1 mouse cellular context compared by ENCODE assay signal in genomic region chr7:141442199-141442598, GRCm38 (mm10).
TF ChIP-seq lines count a peak whose summit lies in the region.

No protein-coding gene starts in this region.

TF ChIP-seq in MEL, 35 proteins besides CTCF, POLR2A, EP300 and RAD21 (continued from another document):
- TF ChIP-seq UBTF (IDR thresholded peaks at IDR 0.05; ENCODE audit: borderline replicate concordance, insufficient read depth, low read depth, low read length): no peak
- no peak for TF ChIP-seq ZKSCAN1 (IDR thresholded peaks at IDR 0.05; ENCODE audit: low read depth, low read length)
- TF ChIP-seq USF2 (IDR thresholded peaks at IDR 0.05; ENCODE audit: borderline replicate concordance in 1 of 2, insufficient read depth in 1 of 2, low read depth in 1 of 2, low read length in 2 of 2): no peak
- no peak for TF ChIP-seq MAFK (IDR thresholded peaks at IDR 0.05; ENCODE audit: borderline replicate concordance, low read depth, low read length)
- TF ChIP-seq BHLHE40 (IDR thresholded peaks at IDR 0.05; ENCODE audit: borderline replicate concordance, low read depth, low read length): no peak
- TF ChIP-seq CHD1 (IDR thresholded peaks at IDR 0.05; ENCODE audit: low read depth, low read length): no peak
- no peak for TF ChIP-seq MAZ (IDR thresholded peaks at IDR 0.05; ENCODE audit: low read depth, low read length)
- TF ChIP-seq MYB (IDR thresholded peaks at IDR 0.05; ENCODE audit: low read depth, low read length): no peak
- no peak for TF ChIP-seq E2F4 (IDR thresholded peaks at IDR 0.05; ENCODE audit: borderline replicate concordance, low read depth, low read length)
- no peak for TF ChIP-seq ELF1 (IDR thresholded peaks at IDR 0.05; ENCODE audit: low read depth, low read length)
- TF ChIP-seq POLR2AphosphoS5 (IDR thresholded peaks at IDR 0.05; ENCODE audit: borderline replicate concordance, low read depth, low read length): no peak
- TF ChIP-seq POLR2AphosphoS2 (IDR thresholded peaks at IDR 0.05; ENCODE audit: low read length): no peak
- TF ChIP-seq GATA1 (IDR thresholded peaks at IDR 0.05; ENCODE audit: low read depth, low read length): no peak
- TF ChIP-seq GABPA (IDR thresholded peaks at IDR 0.05; ENCODE audit: low read depth, low read length): no peak
- TF ChIP-seq JUND (IDR thresholded peaks at IDR 0.05; ENCODE audit: low read depth, low read length): no peak
- no peak for TF ChIP-seq ZNF384 (IDR thresholded peaks at IDR 0.05; ENCODE audit: low read depth, low read length)
- TF ChIP-seq USF1 (IDR thresholded peaks at IDR 0.05; ENCODE audit: low read depth, low read length): no peak
- no peak for TF ChIP-seq MEF2A (IDR thresholded peaks at IDR 0.05; ENCODE audit: extremely low read depth, insufficient replicate concordance, low read depth, low read length, poor library complexity, severe bottlenecking)
